Mouse (Mus musculus): ENCODE measurements at regions not wholly inside any gene's neighbourhood (a gene's known extent, or its start where the extent isn't known, plus 50 kb on each side); places are given as distances from the start of the nearest gene placed in this dataset.

DNA sequence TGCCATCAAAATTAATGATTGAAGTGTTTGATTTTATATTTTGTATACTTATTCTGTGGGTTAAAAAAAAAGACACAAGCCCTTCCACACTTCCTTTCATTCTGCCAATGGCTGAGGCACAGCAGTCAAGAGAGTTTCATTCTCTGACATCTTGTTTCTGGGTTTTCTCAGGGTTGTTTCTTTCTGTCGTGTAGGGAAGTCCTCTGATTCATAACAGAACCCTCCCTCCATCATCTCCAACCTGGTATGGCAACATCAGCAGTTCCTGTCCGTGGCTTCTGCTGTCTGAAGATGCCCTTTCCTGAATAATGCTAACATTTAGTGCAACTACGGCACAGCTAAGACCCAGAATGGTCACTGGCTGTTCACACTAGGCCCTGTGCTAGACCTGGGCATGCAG, 167.3 kb downstream of the Hs3st3b1 start:
- peaks cover 10% of the 10 kb centered on the region for H3K27me3 ChIP-seq
- in situ Hi-C loops (cut with MboI; ENCODE audit: low pct_unique_long_range_greater_than_20kb): no loop called here
- DNase-seq (ENCODE audit: low read depth, low spot score): no peak
- no peak for ATAC-seq
- no peak for TF ChIP-seq CTCF (IDR thresholded peaks at IDR 0.05)
- POLR2A ChIA-PET: no interaction called here
- CTCF ChIA-PET: no interaction called here

DNA sequence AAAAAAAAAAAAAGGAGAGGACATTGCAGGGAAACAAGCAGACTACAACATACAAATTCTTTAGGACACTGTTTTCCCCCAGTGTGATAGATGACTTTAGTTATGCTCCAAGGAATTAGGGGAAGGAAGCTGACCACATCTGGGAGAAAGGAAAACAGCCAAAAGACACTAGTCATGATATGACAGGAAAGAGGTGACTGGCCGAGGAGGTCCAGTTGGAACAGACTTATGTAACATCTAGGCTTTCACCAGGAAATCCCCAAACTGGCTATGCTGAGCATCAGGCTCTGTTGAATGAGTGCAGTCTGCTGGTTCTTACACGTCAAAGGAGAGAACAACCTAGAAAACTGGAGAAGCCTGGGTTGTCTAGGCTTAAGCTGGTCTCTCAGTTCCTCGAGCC, 163.8 kb downstream of the Hs3st3b1 start:
- POLR2A ChIA-PET: no interaction called here
- in situ Hi-C loops (cut with MboI; ENCODE audit: low pct_unique_long_range_greater_than_20kb): no loop called here
- no peak for DNase-seq (ENCODE audit: low read depth, low spot score)

DNA sequence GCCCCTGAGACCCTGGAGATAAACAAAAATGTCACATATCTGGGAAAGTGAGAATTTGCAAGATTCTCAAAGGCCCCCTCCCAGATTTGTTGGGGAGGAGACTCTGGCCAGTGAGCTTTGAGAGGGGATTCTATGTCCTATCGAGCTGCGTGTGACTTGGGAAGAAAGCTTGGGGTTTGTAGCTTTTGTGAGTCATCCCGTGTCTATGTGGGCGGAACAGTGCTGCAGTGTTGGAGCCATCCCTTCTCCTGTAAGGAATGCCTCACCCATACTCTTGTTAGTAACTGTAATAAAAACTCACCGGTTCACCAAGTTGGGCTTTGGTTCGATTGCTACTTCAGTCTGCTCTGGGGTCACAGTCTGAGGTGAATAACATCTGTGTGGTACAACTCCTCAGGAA, 160.5 kb downstream of the Hs3st3b1 start:
- no peak for DNase-seq (ENCODE audit: low read depth, low spot score)
- CTCF ChIA-PET: no interaction called here
- in situ Hi-C loops (cut with MboI; ENCODE audit: low pct_unique_long_range_greater_than_20kb): no loop called here
- POLR2A ChIA-PET: no interaction called here
- H3K27me3 ChIP-seq: peaks cover 10% of the 10 kb centered on the region
- ATAC-seq: peak; percentile 92
- TF ChIP-seq CTCF (IDR thresholded peaks at IDR 0.05): no peak

More for the DNA sequence above, 163.8 kb downstream of the Hs3st3b1 start:
- CTCF ChIA-PET: no interaction called here
- TF ChIP-seq CTCF (IDR thresholded peaks at IDR 0.05): no peak
- peaks cover 10% of the 10 kb centered on the region for H3K27me3 ChIP-seq
- no peak for ATAC-seq

DNA sequence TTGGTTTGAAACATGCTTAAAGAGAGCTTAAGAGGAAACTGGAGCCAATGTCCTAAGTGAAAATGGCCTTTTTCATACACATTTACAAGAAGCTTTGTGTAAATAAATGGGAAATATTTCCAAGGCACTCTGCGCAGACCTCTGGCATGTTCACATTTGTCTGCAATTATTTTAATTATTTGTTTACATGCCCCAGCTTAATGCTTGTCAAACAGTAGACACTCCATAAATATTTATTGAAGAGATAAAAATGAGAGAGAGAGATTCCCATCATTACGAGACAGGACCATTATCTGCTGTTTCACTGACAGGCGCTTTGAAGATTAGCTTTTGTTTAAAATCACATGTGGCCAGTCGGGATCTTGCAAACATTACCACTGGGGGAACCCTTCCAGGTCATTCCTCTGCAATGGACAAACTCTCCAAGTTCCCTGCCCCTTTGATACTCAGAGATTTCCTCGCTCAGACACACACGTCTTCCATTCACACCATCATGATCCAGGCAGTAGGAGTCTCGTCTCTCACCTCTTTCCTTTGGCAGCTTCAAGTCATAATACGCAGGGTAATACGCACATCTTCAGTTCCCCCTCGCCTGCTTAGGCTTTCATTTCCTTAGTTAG, 154.3 kb downstream of the Hs3st3b1 start:
- POLR2A ChIA-PET: no interaction called here

GRCm38 (mm10) chr11:63769738-63770137, 152.4 kb downstream of the Hs3st3b1 start:
- ATAC-seq (no peak), DNase-seq (ENCODE audit: low read depth, low spot score) (no peak)
- peaks cover 4% of the 10 kb centered on the region for H3K27me3 ChIP-seq
- peak; percentile 39 for TF ChIP-seq CTCF (IDR thresholded peaks at IDR 0.05)
- in situ Hi-C loops (cut with MboI; ENCODE audit: low pct_unique_long_range_greater_than_20kb): no loop called here
- ChIA-PET CTCF (no interaction called here), POLR2A (no interaction called here)

More for the DNA sequence above, 154.3 kb downstream of the Hs3st3b1 start:
- TF ChIP-seq CTCF (IDR thresholded peaks at IDR 0.05): no peak
- in situ Hi-C loops (cut with MboI; ENCODE audit: low pct_unique_long_range_greater_than_20kb): no loop called here
- DNase-seq (ENCODE audit: low read depth, low spot score) (no peak), ATAC-seq (no peak)
- CTCF ChIA-PET: no interaction called here
- peaks cover 4% of the 10 kb centered on the region for H3K27me3 ChIP-seq

DNA sequence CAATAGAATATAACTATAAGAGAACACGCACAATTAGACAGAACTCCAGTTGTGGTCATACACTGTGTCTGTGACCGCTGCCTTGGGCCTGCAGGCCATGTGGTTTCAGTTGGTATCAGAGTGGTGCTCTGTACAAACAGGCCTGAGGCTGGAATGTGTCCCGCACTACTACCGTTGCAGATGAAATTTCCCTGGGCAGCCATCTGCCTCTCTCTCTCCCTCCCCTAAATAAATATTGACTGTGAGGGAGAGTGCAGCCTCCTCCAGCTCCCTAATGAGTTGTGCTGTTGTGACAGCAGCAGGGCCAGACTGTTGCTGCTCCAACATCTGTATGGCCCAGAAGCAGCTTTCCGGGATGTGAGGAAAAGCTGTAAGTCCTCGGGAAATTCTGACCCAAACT, 146.7 kb downstream of the Hs3st3b1 start:
- in situ Hi-C loops (cut with MboI; ENCODE audit: low pct_unique_long_range_greater_than_20kb): no loop called here
- no peaks in the 10 kb centered on the region for H3K27me3 ChIP-seq
- POLR2A ChIA-PET: no interaction called here
- CTCF ChIA-PET: no interaction called here
- no peak for TF ChIP-seq CTCF (IDR thresholded peaks at IDR 0.05)
- no peak for ATAC-seq
- no peak for DNase-seq (ENCODE audit: low read depth, low spot score)

GRCm38 (mm10) chr11:63779371-63779770, 142.7 kb downstream of the Hs3st3b1 start:
- no peak for DNase-seq (ENCODE audit: low read depth, low spot score)
- POLR2A ChIA-PET: no interaction called here
- ATAC-seq: no peak
- no peak for TF ChIP-seq CTCF (IDR thresholded peaks at IDR 0.05)
- CTCF ChIA-PET: no interaction called here
- in situ Hi-C loops (cut with MboI; ENCODE audit: low pct_unique_long_range_greater_than_20kb): no loop called here
- H3K27me3 ChIP-seq: no peaks in the 10 kb centered on the region

- in situ Hi-C loops (cut with MboI; ENCODE audit: low pct_unique_long_range_greater_than_20kb): no loop called here
- peaks cover 5% of the 10 kb centered on the region for H3K27me3 ChIP-seq
- ChIA-PET CTCF (no interaction called here), POLR2A (no interaction called here)
- TF ChIP-seq CTCF (IDR thresholded peaks at IDR 0.05): peak; percentile 6
- DNase-seq (ENCODE audit: low read depth, low spot score) (no peak), ATAC-seq (no peak)
Observed at GRCm38 (mm10) chr11:63781967-63782915, 139.8 kb downstream of the Hs3st3b1 start.

DNA sequence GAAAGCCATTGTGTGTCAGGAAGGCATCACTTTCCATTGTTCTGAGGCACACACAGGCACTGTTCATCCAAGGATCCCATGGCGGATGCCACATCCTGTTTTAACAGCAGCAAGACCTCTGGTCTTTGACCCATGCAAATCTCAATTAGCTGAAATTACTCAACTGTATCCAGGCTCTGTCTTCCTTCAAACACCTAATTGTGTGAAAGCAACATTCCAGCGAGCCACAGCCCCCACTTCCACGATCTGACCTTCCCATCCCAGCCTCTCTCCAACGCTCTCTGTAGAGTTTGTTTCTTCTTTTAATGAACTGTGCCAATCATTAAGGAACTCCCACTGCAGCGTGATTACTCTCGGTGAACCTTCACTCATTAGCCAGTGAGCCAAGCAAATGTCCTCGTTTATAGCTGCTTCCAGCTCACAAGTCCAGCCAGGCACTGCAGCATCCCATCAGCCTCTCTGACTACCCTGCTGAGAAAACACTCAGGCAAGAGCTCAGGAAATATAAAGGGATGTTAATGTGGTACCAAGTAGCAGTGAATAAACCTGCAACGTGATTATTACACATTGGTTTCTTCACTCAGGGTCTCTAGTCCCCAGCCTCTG, 136.7 kb downstream of the Hs3st3b1 start:
- TF ChIP-seq CTCF (IDR thresholded peaks at IDR 0.05): no peak
- no peak for ATAC-seq
- in situ Hi-C loops (cut with MboI; ENCODE audit: low pct_unique_long_range_greater_than_20kb): no loop called here

DNA sequence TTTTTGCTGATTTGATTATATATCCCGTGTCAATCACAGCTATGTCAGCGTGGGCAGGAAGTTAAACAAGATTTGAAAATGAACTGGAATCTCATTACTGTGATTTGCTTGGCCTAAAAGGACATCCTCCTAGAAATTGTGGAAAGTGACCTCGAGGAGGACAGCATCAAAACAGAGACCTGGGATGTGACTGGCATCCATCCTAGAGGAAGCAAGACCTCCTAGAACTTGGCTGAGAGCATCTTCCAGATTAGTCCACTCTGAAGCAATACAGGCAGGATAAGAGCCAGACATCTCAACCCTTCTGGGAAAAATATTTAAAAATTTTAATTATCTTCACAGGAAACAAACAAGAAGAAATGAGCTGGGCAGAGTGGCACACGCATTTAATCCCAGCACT, 136.1 kb downstream of the Hs3st3b1 start:
- ATAC-seq (no peak), DNase-seq (ENCODE audit: low read depth, low spot score) (no peak)
- H3K27me3 ChIP-seq: peaks cover 5% of the 10 kb centered on the region
- no peak for TF ChIP-seq CTCF (IDR thresholded peaks at IDR 0.05)
- in situ Hi-C loops (cut with MboI; ENCODE audit: low pct_unique_long_range_greater_than_20kb): no loop called here
- POLR2A ChIA-PET: interaction anchor here (0.5 kb wide), 1 partner anchor 480 kb away, joined by 3 read pairs; no protein-coding TSS in a partner anchor
- CTCF ChIA-PET: no interaction called here

More for the DNA sequence above, 136.7 kb downstream of the Hs3st3b1 start:
- ChIA-PET POLR2A (no interaction called here), CTCF (no interaction called here)
- no peak for DNase-seq (ENCODE audit: low read depth, low spot score)
- H3K27me3 ChIP-seq: peaks cover 5% of the 10 kb centered on the region

DNA sequence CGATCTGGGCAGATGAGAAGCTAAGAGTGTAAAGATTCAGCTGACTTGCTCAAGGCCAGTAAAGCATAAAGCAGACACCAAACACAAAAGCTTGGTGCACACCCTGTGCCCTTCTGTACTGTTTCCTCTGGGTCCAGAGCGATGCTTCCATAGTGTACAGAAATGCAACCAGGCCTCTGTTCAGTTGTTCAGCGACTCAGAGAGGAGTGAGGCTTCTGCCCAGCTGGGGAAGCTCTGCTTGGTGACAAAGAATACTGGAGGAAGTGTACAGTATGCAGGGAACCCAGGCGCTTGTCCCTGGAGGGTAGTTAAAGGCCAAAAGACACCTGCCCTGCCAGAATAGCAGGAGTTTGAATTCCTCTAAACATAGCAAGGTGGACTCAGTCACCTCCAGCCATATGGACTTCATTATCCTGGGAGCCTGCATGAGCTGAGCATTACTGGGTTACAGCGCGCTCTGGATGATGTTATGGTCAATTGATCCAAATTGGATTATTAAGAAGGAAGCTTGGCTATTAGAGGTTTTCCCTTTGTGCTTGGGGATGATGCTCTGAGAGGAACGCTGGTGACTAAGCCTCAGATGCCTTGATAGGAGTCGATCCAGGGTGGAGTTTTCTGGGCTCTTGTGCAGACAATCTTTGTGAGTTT, 132.5 kb downstream of the Hs3st3b1 start:
- ATAC-seq (no peak), DNase-seq (ENCODE audit: low read depth, low spot score) (no peak)
- TF ChIP-seq CTCF (IDR thresholded peaks at IDR 0.05): no peak
- CTCF ChIA-PET: no interaction called here
- in situ Hi-C loops (cut with MboI; ENCODE audit: low pct_unique_long_range_greater_than_20kb): no loop called here
- peaks cover 14% of the 10 kb centered on the region for H3K27me3 ChIP-seq
- POLR2A ChIA-PET: no interaction called here

All from Patski (cell line).